Mouse (Mus musculus): ENCODE results near the gene 4921511C20Rik. TPM values are rescaled to one million over a fixed set of nuclear protein-coding genes. Genes with fewer than 3 reads are reported as not detected.

The 4921511C20Rik gene
- not detected in 2 replicates for polyA plus RNA-seq (2012; rRNA removed; ENCODE audit: low replicate concordance)

GRCm38 (mm10) chrX:127393993-127394392 lies at the start of gene 4921511C20Rik:
Gene 4921511C20Rik (plus strand): TSS chrX:127394293.

